Mouse (Mus musculus) monocyte, adult 5-6 weeks (primary cell): ENCODE measurements around the gene Rnf10. TPM values are rescaled to one million over a fixed set of nuclear protein-coding genes. Genes with fewer than 3 reads are reported as not detected.

Experiments used
- ATAC-seq: fragments of 153-309, 156-312 bp; replicated peaks from 2 replicates; pipeline ENCODE4 v1.8.0; 2017; ENCODE audit warnings: mild to moderate bottlenecking; ENCODE audit not compliant: low TSS enrichment, insufficient number of reproducible peaks, severe bottlenecking, poor library complexity, low FRiP score
- total RNA-seq: library from RNA; stranded (forward); fragments of 200-1000, 200-491, 200-594 nt; gene quantifications from 3 replicates; pipeline ENCODE4 v1.2.3, GENCODE M21; 2017

Gene Rnf10
- total RNA-seq, 1 experiment from 2014 or later = 61.2 TPM

GRCm38 (mm10) chr5:115214864-115215263 lies 57.8 kb downstream of the Rnf10 start:
- no peak; the same call in 1 of the 2 replicates for ATAC-seq

GRCm38 (mm10) chr5:115212861-115213260 lies 59.8 kb downstream of the Rnf10 start:
- no peak for ATAC-seq

GRCm38 (mm10) chr5:115212451-115212850 lies 60.2 kb downstream of the Rnf10 start:
- ATAC-seq = no peak

DNA sequence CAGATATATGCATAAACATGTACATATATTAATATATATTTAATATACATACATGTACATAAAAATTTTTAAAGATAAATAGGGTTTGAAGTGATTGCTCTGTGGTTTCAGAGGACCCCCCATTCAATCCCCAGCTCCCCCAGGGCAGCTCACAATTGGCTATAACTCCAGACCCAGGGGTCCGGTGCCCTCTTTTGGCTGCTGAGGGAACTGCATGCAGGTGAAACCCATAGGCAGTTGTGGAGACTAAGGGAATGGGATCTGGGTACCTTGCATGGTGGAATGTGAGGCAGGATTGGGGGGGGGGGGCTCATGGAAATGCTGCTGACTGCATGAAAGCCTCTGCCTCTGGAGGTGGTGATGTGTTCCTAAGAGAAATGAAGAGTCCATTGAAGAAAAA lies 62.3 kb downstream of the Rnf10 start:
- ATAC-seq = no peak

- ATAC-seq = no peak
These were observed 64.1 kb downstream of the Rnf10 start for GRCm38 (mm10) chr5:115208601-115209000.

- ATAC-seq = no peak
These were observed 64.8 kb downstream of the Rnf10 start for GRCm38 (mm10) chr5:115207892-115208291.

DNA sequence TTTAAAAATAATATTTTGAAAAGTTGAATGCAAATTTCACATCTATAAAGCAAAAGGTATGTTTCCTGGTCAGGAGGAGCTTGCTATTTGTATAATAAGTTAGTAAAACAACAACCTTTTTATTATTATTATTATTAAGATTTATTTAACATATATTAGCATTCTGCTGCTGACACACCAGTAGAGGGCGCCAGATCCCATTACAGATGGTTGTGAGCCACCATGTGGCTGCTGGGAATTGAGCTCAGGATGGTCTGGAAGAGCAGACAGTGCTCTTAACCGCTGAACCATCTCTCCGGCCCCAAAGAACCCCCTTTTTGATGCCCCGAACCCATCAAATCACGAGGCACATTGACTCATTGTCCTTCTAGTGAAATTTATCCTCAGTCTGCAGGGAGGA lies 65.5 kb downstream of the Rnf10 start:
- no peak for ATAC-seq

GRCm38 (mm10) chr5:115204562-115205311 lies 68.0 kb downstream of the Rnf10 start:
- no peak for ATAC-seq

DNA sequence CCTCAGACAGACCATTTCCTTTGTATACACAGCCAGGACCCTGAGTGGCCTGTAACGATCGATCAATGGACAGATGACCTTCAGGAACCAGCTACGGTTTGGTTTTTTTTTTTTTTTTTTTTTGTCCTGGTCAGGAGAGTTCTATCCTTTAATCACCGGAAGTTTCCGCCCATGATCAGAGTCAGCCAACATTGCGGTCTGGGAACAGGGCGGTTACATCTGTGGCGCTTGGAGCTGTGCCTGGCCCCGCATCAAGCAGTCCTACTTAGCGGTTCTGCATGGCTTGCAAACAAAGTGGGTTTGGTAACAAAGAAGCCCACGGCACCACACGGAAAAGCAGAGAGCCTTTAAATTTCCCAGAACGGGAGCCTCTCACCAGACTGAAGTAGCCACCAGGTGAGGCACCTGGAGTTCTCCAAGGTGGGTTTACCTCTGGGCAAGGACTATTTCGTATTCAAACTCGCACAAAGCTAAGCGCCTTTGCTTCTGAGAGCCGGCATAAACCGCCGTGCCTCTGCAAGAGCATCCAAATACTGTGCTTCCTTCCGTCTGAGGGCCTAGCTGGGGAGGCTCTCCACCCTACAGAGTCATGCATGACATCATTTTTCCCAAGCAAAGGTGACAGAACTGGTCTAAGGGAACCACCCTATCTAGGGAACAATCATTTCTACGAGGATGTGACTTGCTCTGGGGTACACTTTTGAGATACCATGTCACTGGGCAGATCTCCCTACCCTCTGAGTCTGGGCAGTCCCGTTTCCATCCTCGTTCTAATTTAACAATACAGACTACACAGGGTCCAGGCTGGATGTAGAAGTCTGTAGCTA lies 68.8 kb downstream of the Rnf10 start:
- ATAC-seq = no peak

GRCm38 (mm10) chr5:115194626-115195221 lies 78.0 kb downstream of the Rnf10 start:
- ATAC-seq = no peak

DNA sequence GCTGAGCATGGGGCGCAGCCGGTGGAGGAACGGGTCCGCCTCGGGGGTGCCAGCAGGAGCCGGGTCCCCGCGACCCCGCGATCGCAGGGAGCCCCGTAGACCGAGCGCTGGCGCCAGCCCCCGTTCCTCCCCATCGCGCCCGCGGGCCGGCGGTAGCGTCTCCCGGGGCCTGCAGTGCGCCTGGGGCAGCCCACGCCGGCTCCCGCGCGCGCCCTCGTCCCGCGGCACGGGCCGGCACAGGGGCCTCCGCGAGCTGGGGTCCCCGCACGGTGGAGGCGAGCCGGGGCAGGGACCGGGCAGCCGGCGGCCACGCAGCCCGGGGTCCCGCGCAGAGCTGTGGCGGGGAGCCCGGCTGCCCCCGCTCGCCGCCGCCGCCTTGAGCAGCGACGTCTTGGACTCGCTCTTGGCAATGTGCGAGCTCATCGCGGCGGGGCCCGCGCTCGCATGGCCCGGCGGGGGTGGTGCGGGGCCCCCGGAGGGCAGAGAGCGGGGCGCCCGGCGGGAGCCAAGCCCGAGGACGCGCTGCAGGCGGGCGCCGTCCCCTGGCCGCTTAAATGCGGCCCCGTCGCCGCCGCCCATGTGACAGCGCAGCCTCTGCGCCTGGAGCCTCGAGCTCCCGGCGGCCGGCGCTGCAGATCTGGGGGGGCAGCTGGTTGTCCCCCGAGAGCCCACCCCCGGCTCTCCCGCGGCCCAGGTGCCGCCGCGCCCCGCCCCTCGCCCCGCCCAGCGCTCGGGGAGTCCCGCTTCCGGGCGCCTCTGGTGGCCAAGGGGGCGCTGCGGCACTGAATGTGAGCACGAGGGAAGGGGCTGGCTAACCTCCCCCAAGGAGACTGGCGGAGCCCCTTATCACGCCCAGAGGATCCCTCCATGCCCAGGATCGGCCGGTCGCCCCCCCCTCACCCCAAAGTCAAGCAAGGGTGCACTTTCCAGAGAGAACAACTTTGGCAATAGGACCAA lies 78.8 kb downstream of the Rnf10 start, which contains the start of gene Cabp1:
Gene Cabp1 (minus strand): TSS at position 713 of the 957 bp plus-strand sequence.
- no peak for ATAC-seq

DNA sequence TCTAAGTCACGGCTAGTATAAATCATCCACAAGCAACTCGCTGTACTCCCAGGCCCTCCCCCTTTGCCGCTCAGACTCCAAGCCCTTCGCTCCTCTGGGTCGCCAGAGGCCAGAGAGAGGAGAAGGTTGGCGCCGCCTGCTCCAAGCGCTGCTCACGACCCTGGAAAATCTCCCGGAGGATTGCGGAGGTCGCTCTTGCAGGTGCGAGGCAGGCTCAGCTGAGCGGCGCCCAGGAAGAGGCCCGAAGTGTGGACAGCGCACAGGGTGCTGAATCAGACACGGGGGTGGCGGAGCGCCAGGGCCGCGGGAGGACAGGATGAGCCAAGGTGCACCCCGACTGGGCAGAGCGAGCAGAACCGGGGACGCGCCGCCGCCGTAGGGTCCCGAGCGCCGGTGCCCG lies 79.5 kb downstream of the Rnf10 start:
- ATAC-seq = no peak

- no peak for ATAC-seq
These were observed 79.9 kb downstream of the Rnf10 start for GRCm38 (mm10) chr5:115192828-115193195.

GRCm38 (mm10) chr5:115191880-115192827 lies 80.5 kb downstream of the Rnf10 start:
- no peak for ATAC-seq
